Mouse (Mus musculus) midbrain, postnatal 0 days (tissue): Measurements from ENCODE around the gene Ankmy1. TPM values are rescaled to one million over a fixed set of nuclear protein-coding genes. Genes with fewer than 3 reads are reported as not detected.

Experiments
- ATAC-seq: fragments of 200-750 bp; cut with Nextera tagmentation; 2 replicates; pipeline ENCODE4 v1.8.0; 2017; ENCODE audit warnings: moderate number of reproducible peaks, mild to moderate bottlenecking, moderate TSS enrichment, moderate library complexity; ENCODE audit not compliant: low FRiP score
- DNase-seq: peaks from one replicate; pipeline ENCODE4 v3.0.0-alpha.2; 2015; ENCODE audit warnings: low spot score
- H3K27ac ChIP-seq: fragments of 300-500 bp; sonication (generic); 2 replicates; pipeline ENCODE4 v1.5.1; 2014; ENCODE audit warnings: low read depth, mild to moderate bottlenecking, low read length, mixed read lengths
- H3K27me3 ChIP-seq: fragments of 300-500 bp; sonication (generic); 2 replicates; pipeline ENCODE4 v1.6.1; 2014; ENCODE audit warnings: low read length, control low read depth, mixed read lengths; ENCODE audit not compliant: insufficient read depth
- H3K36me3 ChIP-seq: fragments of 300-500 bp; sonication (generic); 2 replicates; pipeline ENCODE4 v1.6.1; 2014; ENCODE audit warnings: low read length, control low read depth, mixed read lengths; ENCODE audit not compliant: insufficient read depth
- H3K4me1 ChIP-seq: fragments of 300-500 bp; sonication (generic); 2 replicates; pipeline ENCODE4 v1.6.1; 2014; ENCODE audit warnings: mild to moderate bottlenecking, control low read depth, antibody characterized with exemption, low read length, mixed read lengths; ENCODE audit not compliant: insufficient read depth
- H3K4me2 ChIP-seq: fragments of 300-500 bp; sonication (generic); 2 replicates; pipeline ENCODE4 v1.6.1; 2014; ENCODE audit warnings: low read depth, mild to moderate bottlenecking, low read length, mixed read lengths; ENCODE audit not compliant: poor library complexity, severe bottlenecking
- H3K4me3 ChIP-seq: fragments of 300-500 bp; sonication (generic); 2 replicates; pipeline ENCODE4 v1.5.1; 2014; ENCODE audit warnings: low read depth, mild to moderate bottlenecking, low read length, moderate library complexity
- H3K9ac ChIP-seq: fragments of 300-500 bp; sonication (generic); replicated peaks from 2 replicates; pipeline ENCODE4 v1.6.1; 2014; ENCODE audit warnings: mild to moderate bottlenecking, low read length, moderate library complexity, mixed read lengths; ENCODE audit not compliant: poor library complexity, severe bottlenecking
- H3K9me3 ChIP-seq: fragments of 300-500 bp; sonication (generic); 2 replicates; pipeline ENCODE4 v1.6.1; 2016; ENCODE audit warnings: low read length, control low read depth
- CTCF ChIP-seq: IDR thresholded peaks from 2 replicates; pipeline ENCODE4 v1.5.1; 2016; ENCODE audit warnings: antibody characterized with exemption, mild to moderate bottlenecking
- WGBS: fragments of 180-500 bp; shearing (Covaris S2); extraction: QIAGEN DNeasy Blood & Tissue Kit; methylation state at CpG from one replicate; pipeline ENCODE4 v1.1.7; 2014; 5-methylcytosine and 5-hydroxymethylcytosine counted together
- polyA plus RNA-seq: library from polyadenylated mRNA; unstranded; fragments of >200 nt; fragmentation: Nextera tagmentation; extraction: Ambion mirVana; gene quantifications from 2 replicates; pipeline ENCODE4 v1.2.1, GENCODE M21; 2015
- total RNA-seq: library from RNA; depleted of rRNA; stranded (reverse); fragments of >200 nt; gene quantifications from 2 replicates; pipeline ENCODE4 v1.2.3, GENCODE M21; 2014

Gene Ankmy1
- total and polyA plus RNA-seq, 2 experiments from 2014 or later, result 0.56 TPM; not detected in 1

GRCm38 (mm10) chr1:92841427-92841826 is 61.3 kb downstream of the Ankmy1 start:
- Histone ChIP-seq H3K4me1 (no peaks in the 10 kb centered on the region), H3K27ac (no peak overlapping the region), H3K27me3 (no peaks in the 10 kb centered on the region), H3K9ac (no peak overlapping the region), H3K36me3 (peaks cover 2% of the 10 kb centered on the region; the same call in 1 of the 2 replicates), H3K4me3 (no peak overlapping the region), H3K9me3 (no peaks in the 10 kb centered on the region), H3K4me2 (no peak overlapping the region)
- peak; percentile 30 for TF ChIP-seq CTCF
- DNase-seq, result no peak
- 71% methylated on average over 3 of the region's 3 CpGs for WGBS
- ATAC-seq, result no peak

- TF ChIP-seq CTCF, result peak; percentile 76
- Histone ChIP-seq H3K36me3 (peaks cover 5% of the 10 kb centered on the region), H3K9ac (no peak overlapping the region), H3K4me2 (no peak overlapping the region), H3K4me3 (no peak overlapping the region), H3K4me1 (no peaks in the 10 kb centered on the region), H3K27me3 (no peaks in the 10 kb centered on the region), H3K9me3 (no peaks in the 10 kb centered on the region), H3K27ac (no peak overlapping the region)
- 79% methylated on average over 8 of the region's 8 CpGs for WGBS
- ATAC-seq (peak; percentile 50; the same call in 1 of the 2 replicates), DNase-seq (no peak)
Measured at GRCm38 (mm10) chr1:92840231-92840890, 62.3 kb downstream of the Ankmy1 start.

GRCm38 (mm10) chr1:92839211-92839610 is 63.5 kb downstream of the Ankmy1 start:
- Histone ChIP-seq H3K36me3 (peaks cover 7% of the 10 kb centered on the region), H3K9me3 (no peaks in the 10 kb centered on the region), H3K4me2 (no peak overlapping the region), H3K4me1 (no peaks in the 10 kb centered on the region), H3K4me3 (no peak overlapping the region), H3K9ac (0 out of 2 replicates have a peak overlapping the region, but pooled peaks have one; percentile 29), H3K27ac (no peak overlapping the region), H3K27me3 (no peaks in the 10 kb centered on the region)
- ATAC-seq (no peak), DNase-seq (no peak)
- TF ChIP-seq CTCF, result no peak
- WGBS, result 77% methylated on average over 7 of the region's 7 CpGs

GRCm38 (mm10) chr1:92837931-92838833 is 64.5 kb downstream of the Ankmy1 start:
- no peak for TF ChIP-seq CTCF
- Histone ChIP-seq H3K9me3 (no peaks in the 10 kb centered on the region), H3K36me3 (peaks cover 7% of the 10 kb centered on the region), H3K9ac (no peak overlapping the region), H3K4me1 (peaks cover 7% of the 10 kb centered on the region; the same call in 1 of the 2 replicates), H3K4me3 (no peak overlapping the region), H3K4me2 (no peak overlapping the region), H3K27me3 (no peaks in the 10 kb centered on the region), H3K27ac (no peak overlapping the region)
- DNase-seq (peak; percentile 83), ATAC-seq (no peak)
- 64% methylated on average over 14 of the region's 14 CpGs for WGBS

GRCm38 (mm10) chr1:92833987-92834706 is 68.6 kb downstream of the Ankmy1 start:
- Histone ChIP-seq H3K36me3 (peaks cover 7% of the 10 kb centered on the region), H3K4me1 (peaks cover 12% of the 10 kb centered on the region; the same call in 1 of the 2 replicates), H3K27me3 (peaks cover 4% of the 10 kb centered on the region; the same call in 1 of the 2 replicates), H3K9ac (no peak overlapping the region), H3K27ac (no peak overlapping the region), H3K4me2 (no peak overlapping the region), H3K4me3 (no peak overlapping the region), H3K9me3 (no peaks in the 10 kb centered on the region)
- TF ChIP-seq CTCF, result peak; percentile 91
- peak; percentile 90 for DNase-seq
- peak; percentile 28; the same call in 1 of the 2 replicates for ATAC-seq
- 59% methylated on average over 7 of the region's 7 CpGs for WGBS
